Mouse (Mus musculus) intestine, postnatal 0 days (tissue): ENCODE results near the gene Tmem223. TPM values are rescaled to one million over a fixed set of nuclear protein-coding genes. Genes with fewer than 3 reads are reported as not detected.
A peak's percentile ranks its signal among the peaks of the same experiment; 100 is the strongest.

Experiments
- ATAC-seq: fragments of 200-750 bp; cut with Nextera tagmentation; 2 replicates; pipeline ENCODE4 v1.8.0; 2017; ENCODE audit warnings: mild to moderate bottlenecking, moderate TSS enrichment, moderate library complexity
- H3K27ac ChIP-seq: fragments of 300-500 bp; sonication (generic); 2 replicates; pipeline ENCODE4 v1.5.1; 2014; ENCODE audit warnings: mild to moderate bottlenecking, low read depth, low read length, moderate library complexity
- H3K27me3 ChIP-seq: fragments of 300-500 bp; sonication (generic); replicated peaks from 2 replicates; pipeline ENCODE4 v1.6.1; 2014; ENCODE audit warnings: low read length, mixed read lengths; ENCODE audit not compliant: control insufficient read depth, insufficient read depth
- H3K36me3 ChIP-seq: fragments of 300-500 bp; sonication (generic); 2 replicates; pipeline ENCODE4 v1.6.1; 2014; ENCODE audit warnings: mild to moderate bottlenecking, moderate library complexity; ENCODE audit not compliant: control insufficient read depth, insufficient read depth
- H3K4me1 ChIP-seq: fragments of 300-500 bp; sonication (generic); replicated peaks from 2 replicates; pipeline ENCODE4 v1.6.1; 2014; ENCODE audit warnings: antibody characterized with exemption, low read length, mixed read lengths; ENCODE audit not compliant: control insufficient read depth, insufficient read depth
- H3K4me2 ChIP-seq: fragments of 300-500 bp; sonication (generic); replicated peaks from 2 replicates; pipeline ENCODE4 v1.6.1; 2014; ENCODE audit warnings: low read depth, mild to moderate bottlenecking, moderate library complexity
- H3K4me3 ChIP-seq: fragments of 300-500 bp; sonication (generic); 2 replicates; pipeline ENCODE4 v1.5.1; 2014; ENCODE audit warnings: low read depth, low read length
- H3K9ac ChIP-seq: fragments of 300-500 bp; sonication (generic); 2 replicates; pipeline ENCODE4 v1.6.1; 2014; ENCODE audit warnings: mild to moderate bottlenecking, low read depth, low read length
- H3K9me3 ChIP-seq: fragments of 300-500 bp; sonication (generic); 2 replicates; pipeline ENCODE4 v1.6.1; 2016; ENCODE audit warnings: mixed run types; ENCODE audit not compliant: control insufficient read depth
- CTCF ChIP-seq: sonication (generic); IDR thresholded peaks from 2 replicates; pipeline ENCODE4 v1.5.1; 2016; ENCODE audit warnings: low read depth, mild to moderate bottlenecking, control low read depth, antibody characterized with exemption, moderate library complexity
- WGBS: fragments of 180-500 bp; shearing (Covaris S2); extraction: QIAGEN DNeasy Blood & Tissue Kit; methylation state at CpG from one replicate; pipeline ENCODE4 v1.1.7; 2014; 5-methylcytosine and 5-hydroxymethylcytosine counted together
- microRNA-seq: library from miRNA; unstranded; fragments of <30 nt; microRNA quantifications from one replicate; pipeline ENCODE4, GENCODE M21; 2016
- polyA plus RNA-seq: library from polyadenylated mRNA; unstranded; fragments of >200 nt; fragmentation: Nextera tagmentation; extraction: Ambion mirVana; gene quantifications from 2 replicates; pipeline ENCODE4 v1.2.1, GENCODE M21; 2015

Tmem223 gene
- polyA plus RNA-seq, 1 experiment from 2014 or later: 136 TPM

GRCm38 (mm10) chr19:8820424-8820956 lies 49.7 kb downstream of the Tmem223 start:
- ATAC-seq: peak; percentile 7
- H3K9me3 ChIP-seq: no peaks in the 10 kb centered on the region
- H3K27me3 ChIP-seq: no peaks in the 10 kb centered on the region
- TF ChIP-seq CTCF: no peak
- H3K4me2 ChIP-seq: peak overlapping the region; percentile 80
- WGBS: under 1% methylated on average over 48 of the region's 48 CpGs
- H3K4me3 ChIP-seq: peak overlapping the region; percentile 97
- H3K27ac ChIP-seq: peak overlapping the region; percentile 95
- peak overlapping the region; percentile 97 for H3K9ac ChIP-seq
- peaks cover 5% of the 10 kb centered on the region; the same call in 1 of the 2 replicates for H3K4me1 ChIP-seq
- peaks cover 25% of the 10 kb centered on the region for H3K36me3 ChIP-seq

- Histone ChIP-seq H3K4me3 (peak overlapping the region; percentile 97), H3K9me3 (no peaks in the 10 kb centered on the region), H3K4me2 (peak overlapping the region; percentile 80), H3K36me3 (peaks cover 30% of the 10 kb centered on the region), H3K4me1 (peaks cover 5% of the 10 kb centered on the region; the same call in 1 of the 2 replicates), H3K9ac (peak overlapping the region; percentile 97), H3K27me3 (no peaks in the 10 kb centered on the region), H3K27ac (peak overlapping the region; percentile 95)
- no peak for TF ChIP-seq CTCF
- no peak for ATAC-seq
- WGBS: under 1% methylated on average over 7 of the region's 7 CpGs
These were observed 50.4 kb downstream of the Tmem223 start for GRCm38 (mm10) chr19:8821146-8821545.

Small RNA genes lying within 50 kb of the gene (microRNA-seq; reads per million reads assigned to microRNA genes)
- not detected for gene Mir6992

Other genes with a start within 250 kb of the Tmem223 start
- 0.05 and 0.13 TPM in 2 replicates for gene Slc22a8, start 179.7 kb upstream of the Tmem223 start, polyA plus RNA-seq
- 0.03 and 0.10 TPM in 2 replicates for gene Slc22a6, start 153.0 kb upstream of the Tmem223 start, polyA plus RNA-seq
- 0.78 and 0.98 TPM in 2 replicates for gene Chrm1, start 107.2 kb upstream of the Tmem223 start, polyA plus RNA-seq
- 237 and 283 TPM in 2 replicates for gene Slc3a2, start 47.6 kb upstream of the Tmem223 start, polyA plus RNA-seq
- gene Wdr74, start 35.2 kb upstream of the Tmem223 start, polyA plus RNA-seq: 32.8 and 33.4 TPM in 2 replicates
- gene 1700092M07Rik, start 30.3 kb upstream of the Tmem223 start, polyA plus RNA-seq: 0.50 and 0.56 TPM in 2 replicates
- gene Stx5a, start 29.6 kb upstream of the Tmem223 start, polyA plus RNA-seq: 83.4 and 89.2 TPM in 2 replicates
- 54.5 and 57.2 TPM in 2 replicates for gene Nxf1, start 13.9 kb upstream of the Tmem223 start, polyA plus RNA-seq
- 93.5 and 97.4 TPM in 2 replicates for gene Tmem179b, start 3.5 kb downstream of the Tmem223 start, polyA plus RNA-seq
- 12.0 and 13.2 TPM in 2 replicates for gene Taf6l, start 15.4 kb downstream of the Tmem223 start, polyA plus RNA-seq
- 114 and 115 TPM in 2 replicates for gene Polr2g, start 27.6 kb downstream of the Tmem223 start, polyA plus RNA-seq
- 1.9 and 2.0 TPM in 2 replicates for gene Zbtb3, start 31.6 kb downstream of the Tmem223 start, polyA plus RNA-seq
- gene Ttc9c, start 48.3 kb downstream of the Tmem223 start, polyA plus RNA-seq: 18.2 and 19.9 TPM in 2 replicates
- 5.4 and 6.0 TPM in 2 replicates for gene Hnrnpul2, start 49.0 kb downstream of the Tmem223 start, polyA plus RNA-seq
- not detected in 2 replicates for gene AC129217.1, start 58.8 kb downstream of the Tmem223 start, polyA plus RNA-seq
- 43.2 and 47.2 TPM in 2 replicates for gene Bscl2, start 66.5 kb downstream of the Tmem223 start, polyA plus RNA-seq
- 9.4 and 10.9 TPM in 2 replicates for gene Gng3, start 68.2 kb downstream of the Tmem223 start, polyA plus RNA-seq
- 2.2 TPM in 2 replicates for gene Lrrn4cl, start 79.8 kb downstream of the Tmem223 start, polyA plus RNA-seq
- 170 and 180 TPM in 2 replicates for gene Ubxn1, start 100.5 kb downstream of the Tmem223 start, polyA plus RNA-seq
- 65.4 and 67.9 TPM in 2 replicates for gene Uqcc3, start 109.9 kb downstream of the Tmem223 start, polyA plus RNA-seq
- gene Lbhd1, start 112.7 kb downstream of the Tmem223 start, polyA plus RNA-seq: 44.1 and 44.6 TPM in 2 replicates
- not detected in 2 replicates for gene Gm49403, start 112.9 kb downstream of the Tmem223 start, polyA plus RNA-seq
- 54.5 and 55.6 TPM in 2 replicates for gene 1810009A15Rik, start 117.9 kb downstream of the Tmem223 start, polyA plus RNA-seq
- not detected in 2 replicates for gene Gm49416, start 117.9 kb downstream of the Tmem223 start, polyA plus RNA-seq
- gene Ints5, start 122.0 kb downstream of the Tmem223 start, polyA plus RNA-seq: 14.5 and 16.1 TPM in 2 replicates
- 41.4 and 42.3 TPM in 2 replicates for gene Ganab, start 127.1 kb downstream of the Tmem223 start, polyA plus RNA-seq
- gene B3gat3, start 149.4 kb downstream of the Tmem223 start, polyA plus RNA-seq: 36.6 and 37.5 TPM in 2 replicates
- gene Rom1, start 158.4 kb downstream of the Tmem223 start, polyA plus RNA-seq: 6.3 and 6.7 TPM in 2 replicates
- 12.0 and 13.6 TPM in 2 replicates for gene Eml3, start 158.6 kb downstream of the Tmem223 start, polyA plus RNA-seq
- 53.1 and 54.1 TPM in 2 replicates for gene Mta2, start 170.9 kb downstream of the Tmem223 start, polyA plus RNA-seq
- gene Tut1, start 182.9 kb downstream of the Tmem223 start, polyA plus RNA-seq: 10.7 and 11.1 TPM in 2 replicates
- gene Eef1g, start 196.0 kb downstream of the Tmem223 start, polyA plus RNA-seq: 164 and 168 TPM in 2 replicates
- 26.2 and 30.1 TPM in 2 replicates for gene Ahnak, start 218.3 kb downstream of the Tmem223 start, polyA plus RNA-seq